Mouse (Mus musculus) midbrain, postnatal 0 days (tissue): ENCODE results near the gene Hs2st1. TPM values are rescaled to one million over a fixed set of nuclear protein-coding genes. Genes with fewer than 3 reads are reported as not detected.
A peak's percentile ranks its signal among the peaks of the same experiment; 100 is the strongest.
"Not testable (repeated sequence)": the region's sequence is repeated elsewhere in the genome, so short reads cannot be mapped to it uniquely, and the experiment has no call there.

Experiments
- ATAC-seq: fragments of 200-750 bp; cut with Nextera tagmentation; 2 replicates; pipeline ENCODE4 v1.8.0; 2017; ENCODE audit warnings: moderate number of reproducible peaks, mild to moderate bottlenecking, moderate TSS enrichment, moderate library complexity; ENCODE audit not compliant: low FRiP score
- DNase-seq: peaks from one replicate; pipeline ENCODE4 v3.0.0-alpha.2; 2015; ENCODE audit warnings: low spot score
- H3K27ac ChIP-seq: fragments of 300-500 bp; sonication (generic); 2 replicates; pipeline ENCODE4 v1.5.1; 2014; ENCODE audit warnings: low read depth, mild to moderate bottlenecking, low read length, mixed read lengths
- H3K27me3 ChIP-seq: fragments of 300-500 bp; sonication (generic); 2 replicates; pipeline ENCODE4 v1.6.1; 2014; ENCODE audit warnings: low read length, control low read depth, mixed read lengths; ENCODE audit not compliant: insufficient read depth
- H3K36me3 ChIP-seq: fragments of 300-500 bp; sonication (generic); 2 replicates; pipeline ENCODE4 v1.6.1; 2014; ENCODE audit warnings: low read length, control low read depth, mixed read lengths; ENCODE audit not compliant: insufficient read depth
- H3K4me1 ChIP-seq: fragments of 300-500 bp; sonication (generic); 2 replicates; pipeline ENCODE4 v1.6.1; 2014; ENCODE audit warnings: mild to moderate bottlenecking, control low read depth, antibody characterized with exemption, low read length, mixed read lengths; ENCODE audit not compliant: insufficient read depth
- H3K4me2 ChIP-seq: fragments of 300-500 bp; sonication (generic); 2 replicates; pipeline ENCODE4 v1.6.1; 2014; ENCODE audit warnings: low read depth, mild to moderate bottlenecking, low read length, mixed read lengths; ENCODE audit not compliant: poor library complexity, severe bottlenecking
- H3K4me3 ChIP-seq: fragments of 300-500 bp; sonication (generic); 2 replicates; pipeline ENCODE4 v1.5.1; 2014; ENCODE audit warnings: low read depth, mild to moderate bottlenecking, low read length, moderate library complexity
- H3K9ac ChIP-seq: fragments of 300-500 bp; sonication (generic); replicated peaks from 2 replicates; pipeline ENCODE4 v1.6.1; 2014; ENCODE audit warnings: mild to moderate bottlenecking, low read length, moderate library complexity, mixed read lengths; ENCODE audit not compliant: poor library complexity, severe bottlenecking
- H3K9me3 ChIP-seq: fragments of 300-500 bp; sonication (generic); 2 replicates; pipeline ENCODE4 v1.6.1; 2016; ENCODE audit warnings: low read length, control low read depth
- CTCF ChIP-seq: IDR thresholded peaks from 2 replicates; pipeline ENCODE4 v1.5.1; 2016; ENCODE audit warnings: antibody characterized with exemption, mild to moderate bottlenecking
- WGBS: fragments of 180-500 bp; shearing (Covaris S2); extraction: QIAGEN DNeasy Blood & Tissue Kit; methylation state at CpG from one replicate; pipeline ENCODE4 v1.1.7; 2014; 5-methylcytosine and 5-hydroxymethylcytosine counted together
- polyA plus RNA-seq: library from polyadenylated mRNA; unstranded; fragments of >200 nt; fragmentation: Nextera tagmentation; extraction: Ambion mirVana; gene quantifications from 2 replicates; pipeline ENCODE4 v1.2.1, GENCODE M21; 2015
- total RNA-seq: library from RNA; depleted of rRNA; stranded (reverse); fragments of >200 nt; gene quantifications from 2 replicates; pipeline ENCODE4 v1.2.3, GENCODE M21; 2014

Gene Hs2st1
- total and polyA plus RNA-seq, 2 experiments from 2014 or later: 13.4 to 48.5 TPM

GRCm38 (mm10) chr3:144605811-144606210 lies 35.8 kb upstream of the Hs2st1 start:
- peak; percentile 44 for TF ChIP-seq CTCF
- WGBS: 68% methylated on average over 7 of the region's 7 CpGs

GRCm38 (mm10) chr3:144604205-144604604 lies 34.2 kb upstream of the Hs2st1 start:
- H3K9ac ChIP-seq: no peak overlapping the region
- H3K27ac ChIP-seq: no peak overlapping the region
- ATAC-seq (no peak), DNase-seq (no peak)
- H3K36me3 ChIP-seq: no peaks in the 10 kb centered on the region
- 0 out of 2 replicates have a peak, but pooled peaks cover 2% of the 10 kb centered on the region for H3K4me1 ChIP-seq
- TF ChIP-seq CTCF: no peak
- H3K9me3 ChIP-seq: no peaks in the 10 kb centered on the region
- H3K27me3 ChIP-seq: no peaks in the 10 kb centered on the region
- 76% methylated on average over 7 of the region's 7 CpGs for WGBS
- H3K4me3 ChIP-seq: no peak overlapping the region
- no peak overlapping the region for H3K4me2 ChIP-seq

More at GRCm38 (mm10) chr3:144605811-144606210, 35.8 kb upstream of the Hs2st1 start:
- ATAC-seq, H3K4me1 ChIP-seq, H3K4me2 ChIP-seq, H3K9ac ChIP-seq, H3K4me3 ChIP-seq, H3K9me3 ChIP-seq, H3K36me3 ChIP-seq, H3K27me3 ChIP-seq, H3K27ac ChIP-seq, DNase-seq: not testable (repeated sequence)

- no peaks in the 10 kb centered on the region for H3K9me3 ChIP-seq
- H3K4me2 ChIP-seq: no peak overlapping the region
- no peak for ATAC-seq
- no peak overlapping the region for H3K27ac ChIP-seq
- no peaks in the 10 kb centered on the region for H3K36me3 ChIP-seq
- DNase-seq: no peak
- no peak overlapping the region for H3K4me3 ChIP-seq
- no peak for TF ChIP-seq CTCF
- H3K27me3 ChIP-seq: no peaks in the 10 kb centered on the region
- 0 out of 2 replicates have a peak, but pooled peaks cover 2% of the 10 kb centered on the region for H3K4me1 ChIP-seq
- no peak overlapping the region for H3K9ac ChIP-seq
- 87% methylated on average over 3 of the region's 3 CpGs for WGBS
Observed at GRCm38 (mm10) chr3:144603558-144603957, 33.6 kb upstream of the Hs2st1 start.

- DNase-seq (no peak), ATAC-seq (no peak)
- TF ChIP-seq CTCF: no peak
- H3K9ac ChIP-seq: no peak overlapping the region
- 0 out of 2 replicates have a peak, but pooled peaks cover 2% of the 10 kb centered on the region for H3K4me1 ChIP-seq
- H3K4me3 ChIP-seq: no peak overlapping the region
- H3K27me3 ChIP-seq: no peaks in the 10 kb centered on the region
- no peaks in the 10 kb centered on the region for H3K36me3 ChIP-seq
- 73% methylated on average over 7 of the region's 7 CpGs for WGBS
- H3K4me2 ChIP-seq: no peak overlapping the region
- no peak overlapping the region for H3K27ac ChIP-seq
- no peaks in the 10 kb centered on the region for H3K9me3 ChIP-seq
Observed at GRCm38 (mm10) chr3:144602819-144603218, 32.8 kb upstream of the Hs2st1 start.

GRCm38 (mm10) chr3:144602413-144602812 lies 32.4 kb upstream of the Hs2st1 start:
- DNase-seq: no peak
- Histone ChIP-seq H3K9me3 (no peaks in the 10 kb centered on the region), H3K4me2 (no peak overlapping the region), H3K9ac (no peak overlapping the region), H3K27ac (no peak overlapping the region), H3K27me3 (no peaks in the 10 kb centered on the region), H3K36me3 (no peaks in the 10 kb centered on the region), H3K4me3 (no peak overlapping the region), H3K4me1 (0 out of 2 replicates have a peak, but pooled peaks cover 2% of the 10 kb centered on the region)
- WGBS: 75% methylated on average over 4 of the region's 4 CpGs
- no peak for TF ChIP-seq CTCF
- no peak for ATAC-seq

- Histone ChIP-seq H3K4me1 (no peaks in the 10 kb centered on the region), H3K27ac (no peak overlapping the region), H3K9ac (no peak overlapping the region), H3K27me3 (no peaks in the 10 kb centered on the region), H3K36me3 (no peaks in the 10 kb centered on the region), H3K4me3 (no peak overlapping the region), H3K9me3 (no peaks in the 10 kb centered on the region), H3K4me2 (no peak overlapping the region)
- TF ChIP-seq CTCF: no peak
- no peak for DNase-seq
- 34% methylated on average over 12 of the region's 12 CpGs for WGBS
- ATAC-seq: 0 out of 2 replicates have a peak, but pooled peaks have one; percentile 23
Observed at GRCm38 (mm10) chr3:144597790-144598467, 27.9 kb upstream of the Hs2st1 start.
